16 mouse cellular contexts compared by ENCODE assay signal in the genomic region with DNA sequence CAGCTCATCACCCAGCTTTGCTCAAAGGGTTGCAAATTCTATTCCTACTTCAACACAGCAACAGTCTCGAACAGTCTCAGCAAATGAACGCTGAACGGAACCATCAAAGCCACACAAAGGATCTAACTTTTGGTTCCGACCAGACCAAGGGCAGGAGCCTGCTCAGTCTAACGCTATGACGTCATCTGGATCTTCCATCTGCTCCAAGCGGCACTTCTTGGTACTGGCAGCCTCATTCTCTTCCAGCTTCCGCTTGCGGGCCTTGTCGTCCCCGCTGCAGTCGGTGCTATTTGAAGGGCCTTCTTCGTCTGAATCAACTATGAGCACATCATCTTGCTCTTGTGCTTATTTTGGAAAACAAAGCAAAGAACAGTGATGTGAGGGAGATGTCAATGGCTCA. TPM values are rescaled to one million over a fixed set of nuclear protein-coding genes. Genes with fewer than 3 reads are reported as not detected.
"Had no signal": no experiment of that assay in that cellular context is flagged by ENCODE, and none has a peak within 500 bp of the region (broad histone marks: within the 10 kb centered on the region; RNA-seq: fewer than 3 reads in every experiment).

No protein-coding gene starts in this region.

- H3K4me3 ChIP-seq: limb, embryonic 15.5 days; liver, embryonic 12.5 days; megakaryocyte, embryonic 14.5 days; midbrain, embryonic 12.5 days; neural tube, embryonic 13.5 days had no signal

- DNase-seq: kidney, adult 9 months; layer of hippocampus, adult 9-11 months; lung, embryonic 14.5 days; lung, postnatal 10 days; retina, postnatal 1 day; spleen, adult 18-20 months; thymus, adult 2 months; thymus, postnatal 25 days had no signal

- H3K27ac ChIP-seq: kidney, postnatal 0 days; limb, embryonic 15.5 days; liver, embryonic 12.5 days; macrophage; midbrain, embryonic 12.5 days; neural tube, embryonic 13.5 days had no signal

RNA-seq across cellular contexts. Expression of gene Scgb1b30, which starts 45.9 kb away (rescaled TPM):
- total RNA-seq: left cerebral cortex, adult 8-10 months had no signal
